Mouse (Mus musculus) adrenal gland, postnatal 25 days (tissue): ENCODE results near the gene Sdf2l1. TPM values are rescaled to one million over a fixed set of nuclear protein-coding genes. Genes with fewer than 3 reads are reported as not detected.
"Not testable (repeated sequence)": the region's sequence is repeated elsewhere in the genome, so short reads cannot be mapped to it uniquely, and the experiment has no call there.

Experiments
- DNase-seq: peaks from one replicate; pipeline ENCODE4 v3.0.0; 2021; ENCODE audit warnings: mixed read lengths
- long read RNA-seq: library from polyadenylated mRNA; stranded (forward); transcript quantifications from one replicate; pipeline ENCODE4 v2.0.0, GENCODE M21; 2021
- total RNA-seq: library from RNA; stranded (reverse); gene quantifications from 2 replicates; pipeline ENCODE4 v1.2.3, GENCODE M21; 2021

The Sdf2l1 gene
- 27.9 and 28.0 TPM in 2 replicates for total RNA-seq
- long read RNA-seq, transcript Sdf2l1-201 (3 exons, 1,108 nt) = major isoform, 55 of 57 reads
- long read RNA-seq, partial matches to known transcripts = 2 of 57 reads
- long read RNA-seq, other reads (novel, unspliced or antisense) = 0 of 57 reads

GRCm38 (mm10) chr16:17132089-17132905, at the start of gene Sdf2l1:
Sdf2l1 (minus strand) TSS chr16:17132383.
- peak; percentile 97 for DNase-seq

- DNase-seq = no peak
These were observed 49.2 kb upstream of the Sdf2l1 start for GRCm38 (mm10) chr16:17181382-17181781.

- DNase-seq = no peak
These were observed 47.5 kb upstream of the Sdf2l1 start for GRCm38 (mm10) chr16:17179706-17180105.

GRCm38 (mm10) chr16:17177623-17178170, 45.5 kb upstream of the Sdf2l1 start:
- DNase-seq = no peak

GRCm38 (mm10) chr16:17175765-17176164, 43.6 kb upstream of the Sdf2l1 start:
- DNase-seq = no peak

- no peak for DNase-seq
These were observed 35.9 kb upstream of the Sdf2l1 start for GRCm38 (mm10) chr16:17168049-17168448.

- DNase-seq = no peak
These were observed 35.0 kb upstream of the Sdf2l1 start for GRCm38 (mm10) chr16:17167179-17167578.

- not testable (repeated sequence) for DNase-seq
These were observed 33.3 kb upstream of the Sdf2l1 start for GRCm38 (mm10) chr16:17165478-17165877.

GRCm38 (mm10) chr16:17154346-17154745, 22.2 kb upstream of the Sdf2l1 start:
- DNase-seq = peak; percentile 18

GRCm38 (mm10) chr16:17151874-17152273, 19.7 kb upstream of the Sdf2l1 start:
- no peak for DNase-seq

- no peak for DNase-seq
These were observed 18.5 kb upstream of the Sdf2l1 start for GRCm38 (mm10) chr16:17150520-17151258.

- no peak for DNase-seq
These were observed 15.9 kb upstream of the Sdf2l1 start for GRCm38 (mm10) chr16:17148084-17148483.

GRCm38 (mm10) chr16:17147391-17147929, 15.3 kb upstream of the Sdf2l1 start:
- peak; percentile 16 for DNase-seq

- DNase-seq = peak; percentile 81
These were observed 14.6 kb upstream of the Sdf2l1 start, which contains the start of gene Ccdc116 for GRCm38 (mm10) chr16:17146772-17147235. Ccdc116 (minus strand) TSS chr16:17147229.

GRCm38 (mm10) chr16:17144339-17144738, 12.2 kb upstream of the Sdf2l1 start, which contains the start of gene Ydjc:
Ydjc (plus strand) TSS chr16:17144621.
- DNase-seq = no peak

- DNase-seq = no peak
These were observed 5.2 kb upstream of the Sdf2l1 start for GRCm38 (mm10) chr16:17137355-17137754.

- DNase-seq = no peak
These were observed 670 bp upstream of the Sdf2l1 start for GRCm38 (mm10) chr16:17132906-17133200.

- DNase-seq = peak; percentile 23
These were observed 743 bp downstream of the Sdf2l1 start for GRCm38 (mm10) chr16:17131191-17132088.

GRCm38 (mm10) chr16:17127292-17127691, 4.9 kb downstream of the Sdf2l1 start:
- DNase-seq = peak; percentile 26

GRCm38 (mm10) chr16:17124871-17125520, 7.2 kb downstream of the Sdf2l1 start, which contains the start of gene 2610318N02Rik:
2610318N02Rik (minus strand) TSS chr16:17125167.
- DNase-seq = peak; percentile 84
